Mouse (Mus musculus): ENCODE data around the gene Ifitm10. TPM values are rescaled to one million over a fixed set of nuclear protein-coding genes. Genes with fewer than 3 reads are reported as not detected.
A peak's percentile ranks its signal among the peaks of the same experiment; 100 is the strongest.

The Ifitm10 gene
- polyA plus RNA-seq (2014; fragmentation: Nextera tagmentation; extraction: Ambion mirVana), result 1.8 and 2.4 TPM in 2 replicates

DNA sequence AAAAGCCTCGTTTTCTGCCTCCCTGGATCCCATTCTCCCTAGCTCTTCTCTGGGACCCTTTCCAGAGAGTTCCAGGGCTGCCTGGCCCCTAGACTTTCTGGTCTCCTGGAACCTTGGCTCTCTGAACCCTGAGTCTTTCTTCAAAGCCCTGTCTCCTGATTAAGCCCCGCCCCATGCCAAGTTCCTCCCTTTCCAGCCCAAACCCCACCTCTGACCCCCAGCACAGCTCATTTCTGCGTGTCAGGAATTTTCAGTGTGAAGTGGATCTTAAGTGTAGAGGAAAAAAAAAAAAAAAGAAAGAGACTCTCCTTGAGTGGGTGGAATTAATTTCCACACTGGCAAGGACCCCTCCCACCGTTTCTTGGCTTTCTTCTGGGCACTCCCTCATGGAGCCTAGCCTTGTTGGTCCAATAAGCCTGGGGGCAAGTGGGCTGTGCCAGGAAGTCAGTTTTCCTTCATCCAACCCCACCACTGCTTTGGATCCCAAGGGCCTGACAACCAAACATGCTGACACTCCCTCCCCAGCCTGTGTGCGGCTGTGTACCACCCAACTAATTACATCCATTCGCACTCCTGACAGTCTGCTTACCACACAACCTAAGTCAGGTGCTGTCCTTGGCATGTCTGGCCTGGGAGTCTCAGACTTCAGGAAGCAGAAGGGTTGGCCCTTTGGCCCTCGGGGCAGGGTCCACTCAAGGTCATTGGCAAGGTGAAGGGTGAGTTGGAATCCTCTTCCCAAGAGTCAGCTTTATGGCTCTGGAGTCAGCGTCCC, at the start of gene Ifitm10:
Gene Ifitm10, minus strand, starts transcription at position 113 of the 772 bp plus-strand sequence.
- peaks cover 18% of the 10 kb centered on the region for H3K36me3 ChIP-seq (ENCODE audit: control insufficient read depth, insufficient read depth, low read length)
- H3K9me3 ChIP-seq (ENCODE audit: control insufficient read depth, low read length), result no peaks in the 10 kb centered on the region
- no peak within 1 kb of the TSS for H3K9ac ChIP-seq (ENCODE audit: low read depth, low read length)
- H3K27me3 ChIP-seq (replicated peaks; ENCODE audit: control insufficient read depth, insufficient read depth, low read length), result peaks cover 39% of the 10 kb centered on the region
- ATAC-seq (replicated peaks; ENCODE audit: low FRiP score), result no peak
- peak within 1 kb of the TSS; percentile 86; the same call in 1 of the 2 replicates for H3K4me2 ChIP-seq
- H3K4me3 ChIP-seq (ENCODE audit: low read depth, low read length), result no peak within 1 kb of the TSS; the same call in 1 of the 2 replicates
- DNase-seq (ENCODE audit: low spot score), result no peak
- 71% methylated on average over 8 of the region's 8 CpGs for WGBS
- peaks cover 29% of the 10 kb centered on the region for H3K4me1 ChIP-seq (replicated peaks; ENCODE audit: control insufficient read depth, insufficient read depth, low read length)
- no peak within 1 kb of the TSS for H3K27ac ChIP-seq (ENCODE audit: low read depth, low read length)

DNA sequence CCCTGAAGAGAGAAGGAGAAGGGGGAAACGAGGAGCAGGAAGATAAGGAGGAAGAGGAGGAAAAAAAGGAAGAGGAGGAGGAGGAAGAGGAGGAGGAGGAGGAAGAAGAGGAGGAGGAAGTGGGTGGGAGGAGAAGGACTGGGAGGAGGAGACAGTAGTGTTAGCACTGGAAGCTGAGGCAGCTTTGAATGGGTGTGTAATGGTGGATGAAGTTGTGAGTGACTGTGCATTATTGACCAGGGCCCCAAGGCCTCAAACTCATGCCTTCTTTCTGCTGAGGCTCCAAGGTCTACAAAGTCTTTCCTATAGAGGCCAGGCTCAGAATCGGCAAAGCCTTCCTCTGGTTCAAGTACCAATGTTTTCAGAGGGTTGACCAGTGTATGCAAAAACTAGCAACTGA, 48.3 kb upstream of the Ifitm10 start:
- H3K4me3 ChIP-seq (ENCODE audit: low read depth, low read length), result no peak overlapping the region
- no peak overlapping the region for H3K4me2 ChIP-seq
- H3K27ac ChIP-seq (ENCODE audit: low read depth, low read length), result no peak overlapping the region
- 64% methylated on average over 2 of the region's 2 CpGs for WGBS
- 0 out of 2 replicates have a peak, but pooled peaks cover 7% of the 10 kb centered on the region for H3K4me1 ChIP-seq (replicated peaks; ENCODE audit: control insufficient read depth, insufficient read depth, low read length)
- H3K27me3 ChIP-seq (replicated peaks; ENCODE audit: control insufficient read depth, insufficient read depth, low read length), result no peaks in the 10 kb centered on the region
- H3K36me3 ChIP-seq (ENCODE audit: control insufficient read depth, insufficient read depth, low read length), result no peaks in the 10 kb centered on the region
- H3K9ac ChIP-seq (ENCODE audit: low read depth, low read length), result no peak overlapping the region
- no peak for ATAC-seq (replicated peaks; ENCODE audit: low FRiP score)
- no peak for DNase-seq (ENCODE audit: low spot score)
- H3K9me3 ChIP-seq (ENCODE audit: control insufficient read depth, low read length), result no peaks in the 10 kb centered on the region

DNA sequence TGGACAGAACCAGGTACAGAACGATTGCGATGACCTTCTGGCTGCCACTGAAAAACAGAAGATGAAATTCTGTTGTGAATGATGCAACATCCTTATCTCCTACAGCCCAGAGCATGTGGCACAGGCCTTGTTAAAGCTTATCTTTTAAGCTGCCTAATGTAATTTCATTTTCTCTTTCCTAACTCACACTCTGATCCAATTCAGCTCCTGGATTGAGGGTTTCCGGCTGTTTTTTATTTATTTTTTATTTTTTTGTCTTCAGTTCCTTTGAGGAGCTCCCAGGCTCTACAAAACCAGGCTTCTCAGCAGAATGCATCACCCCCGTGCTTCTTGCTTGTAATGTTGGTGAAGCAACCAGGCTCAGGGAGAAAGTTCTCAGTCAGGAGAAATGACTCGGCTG, 46.3 kb upstream of the Ifitm10 start:
- H3K9ac ChIP-seq (ENCODE audit: low read depth, low read length), result peak overlapping the region; percentile 27; the same call in 1 of the 2 replicates
- H3K27me3 ChIP-seq (replicated peaks; ENCODE audit: control insufficient read depth, insufficient read depth, low read length), result no peaks in the 10 kb centered on the region
- DNase-seq (ENCODE audit: low spot score), result no peak
- 0 out of 2 replicates have a peak, but pooled peaks cover 7% of the 10 kb centered on the region for H3K4me1 ChIP-seq (replicated peaks; ENCODE audit: control insufficient read depth, insufficient read depth, low read length)
- H3K4me2 ChIP-seq, result peak overlapping the region; percentile 33
- no peak overlapping the region for H3K4me3 ChIP-seq (ENCODE audit: low read depth, low read length)
- ATAC-seq (replicated peaks; ENCODE audit: low FRiP score), result peak; percentile 84
- 55% methylated on average over 5 of the region's 5 CpGs for WGBS
- H3K27ac ChIP-seq (ENCODE audit: low read depth, low read length), result peak overlapping the region; percentile 80
- H3K9me3 ChIP-seq (ENCODE audit: control insufficient read depth, low read length), result no peaks in the 10 kb centered on the region
- H3K36me3 ChIP-seq (ENCODE audit: control insufficient read depth, insufficient read depth, low read length), result no peaks in the 10 kb centered on the region

DNA sequence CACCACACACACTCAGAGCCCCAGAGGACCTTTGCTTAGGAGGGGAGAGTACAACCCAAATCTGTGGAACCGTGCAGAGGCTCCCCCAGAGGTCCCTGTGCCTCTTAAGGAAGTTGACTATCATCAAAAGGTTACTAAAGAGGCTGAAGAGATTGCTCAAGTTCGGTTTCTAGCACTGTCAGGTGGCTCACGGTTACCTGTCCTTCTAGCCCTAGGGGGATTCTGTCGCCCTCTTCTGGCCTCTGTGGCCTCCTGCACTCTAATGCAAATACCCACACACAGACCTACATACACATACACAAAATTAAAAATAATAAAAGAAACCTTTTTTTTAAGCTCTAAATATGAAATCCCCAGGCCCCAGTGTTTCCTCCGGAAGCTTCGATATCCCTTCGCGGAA, 45.1 kb upstream of the Ifitm10 start:
- no peak for DNase-seq (ENCODE audit: low spot score)
- Histone ChIP-seq H3K27me3 (replicated peaks; ENCODE audit: control insufficient read depth, insufficient read depth, low read length) (no peaks in the 10 kb centered on the region), H3K4me2 (no peak overlapping the region), H3K9me3 (ENCODE audit: control insufficient read depth, low read length) (no peaks in the 10 kb centered on the region), H3K4me1 (replicated peaks; ENCODE audit: control insufficient read depth, insufficient read depth, low read length) (0 out of 2 replicates have a peak, but pooled peaks cover 7% of the 10 kb centered on the region), H3K4me3 (ENCODE audit: low read depth, low read length) (no peak overlapping the region), H3K9ac (ENCODE audit: low read depth, low read length) (no peak overlapping the region), H3K36me3 (ENCODE audit: control insufficient read depth, insufficient read depth, low read length) (no peaks in the 10 kb centered on the region), H3K27ac (ENCODE audit: low read depth, low read length) (no peak overlapping the region)
- WGBS, result 91% methylated on average over 8 of the region's 8 CpGs
- no peak for ATAC-seq (replicated peaks; ENCODE audit: low FRiP score)

DNA sequence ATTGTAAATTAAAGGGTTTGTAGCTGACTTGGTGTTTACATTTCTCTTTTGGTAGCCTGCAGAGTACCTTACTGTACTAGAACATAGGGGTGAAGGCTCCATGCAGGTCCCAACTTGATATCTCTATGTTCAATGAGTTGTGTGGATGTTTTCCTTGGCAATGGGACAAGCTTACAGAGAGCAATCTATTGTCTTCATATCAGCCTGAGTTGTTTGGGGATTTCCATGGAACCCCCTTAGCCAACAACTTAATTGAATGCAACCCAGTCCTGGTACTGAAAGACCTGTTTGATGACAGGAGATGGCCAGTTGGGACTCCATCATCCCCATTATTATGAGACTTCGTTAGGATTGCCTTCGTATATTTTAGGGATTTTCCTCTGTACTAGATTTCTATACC, 44.5 kb upstream of the Ifitm10 start:
- H3K9ac ChIP-seq (ENCODE audit: low read depth, low read length), result no peak overlapping the region
- no peak overlapping the region for H3K4me3 ChIP-seq (ENCODE audit: low read depth, low read length)
- 92% methylated on average over 2 of the region's 2 CpGs for WGBS
- ATAC-seq (replicated peaks; ENCODE audit: low FRiP score) (no peak), DNase-seq (ENCODE audit: low spot score) (no peak)
- H3K4me1 ChIP-seq (replicated peaks; ENCODE audit: control insufficient read depth, insufficient read depth, low read length), result peaks cover 7% of the 10 kb centered on the region; the same call in 1 of the 2 replicates
- no peak overlapping the region for H3K27ac ChIP-seq (ENCODE audit: low read depth, low read length)
- H3K27me3 ChIP-seq (replicated peaks; ENCODE audit: control insufficient read depth, insufficient read depth, low read length), result no peaks in the 10 kb centered on the region
- H3K4me2 ChIP-seq, result no peak overlapping the region
- no peaks in the 10 kb centered on the region for H3K9me3 ChIP-seq (ENCODE audit: control insufficient read depth, low read length)
- no peaks in the 10 kb centered on the region for H3K36me3 ChIP-seq (ENCODE audit: control insufficient read depth, insufficient read depth, low read length)

DNA sequence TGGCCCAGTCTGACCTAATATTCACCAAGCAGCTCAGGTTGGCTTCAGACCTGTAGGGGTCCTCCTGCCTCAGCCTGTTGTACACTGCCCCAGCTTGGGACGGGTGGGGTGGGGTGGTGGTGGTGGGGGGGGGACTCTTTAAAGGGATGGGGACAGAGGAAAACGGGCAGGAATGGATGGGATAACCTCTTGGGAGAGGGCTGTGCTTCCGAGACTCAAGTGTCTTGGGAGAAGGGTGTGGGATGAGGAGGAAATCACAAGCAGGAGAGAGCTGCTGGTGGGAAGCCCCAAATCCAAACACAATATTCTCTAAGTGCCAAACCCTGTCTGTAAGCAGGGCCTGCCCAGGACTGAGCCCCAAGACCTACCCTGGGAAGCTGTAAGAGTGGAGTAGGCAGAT, 42.7 kb upstream of the Ifitm10 start:
- Histone ChIP-seq H3K27me3 (replicated peaks; ENCODE audit: control insufficient read depth, insufficient read depth, low read length) (no peaks in the 10 kb centered on the region), H3K4me2 (no peak overlapping the region), H3K36me3 (ENCODE audit: control insufficient read depth, insufficient read depth, low read length) (no peaks in the 10 kb centered on the region), H3K4me3 (ENCODE audit: low read depth, low read length) (no peak overlapping the region), H3K4me1 (replicated peaks; ENCODE audit: control insufficient read depth, insufficient read depth, low read length) (peaks cover 2% of the 10 kb centered on the region; the same call in 1 of the 2 replicates), H3K9ac (ENCODE audit: low read depth, low read length) (no peak overlapping the region), H3K27ac (ENCODE audit: low read depth, low read length) (no peak overlapping the region), H3K9me3 (ENCODE audit: control insufficient read depth, low read length) (no peaks in the 10 kb centered on the region)
- DNase-seq (ENCODE audit: low spot score), result no peak
- WGBS, result 72% methylated on average over 3 of the region's 3 CpGs
- no peak for ATAC-seq (replicated peaks; ENCODE audit: low FRiP score)

DNA sequence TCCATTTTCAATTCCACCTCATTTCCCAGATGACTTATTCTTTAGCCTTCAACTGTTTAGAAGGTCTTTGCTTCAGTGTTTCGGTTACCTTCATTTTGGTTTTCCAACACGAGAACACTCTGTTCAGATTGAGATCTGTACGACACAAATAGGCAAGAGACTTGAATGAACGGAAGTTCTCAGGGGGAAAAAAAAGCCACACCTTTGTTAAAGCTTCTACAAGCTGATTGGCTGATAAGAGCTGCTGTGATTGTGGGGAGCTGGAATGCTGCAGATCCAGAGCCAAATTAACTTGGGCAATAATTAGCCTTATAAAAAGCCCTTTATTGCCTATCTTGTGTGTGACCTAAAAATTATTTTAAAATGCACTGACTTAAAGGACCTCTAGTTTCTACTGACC, 41.8 kb upstream of the Ifitm10 start:
- Histone ChIP-seq H3K27ac (ENCODE audit: low read depth, low read length) (no peak overlapping the region), H3K9me3 (ENCODE audit: control insufficient read depth, low read length) (no peaks in the 10 kb centered on the region), H3K36me3 (ENCODE audit: control insufficient read depth, insufficient read depth, low read length) (no peaks in the 10 kb centered on the region), H3K27me3 (replicated peaks; ENCODE audit: control insufficient read depth, insufficient read depth, low read length) (no peaks in the 10 kb centered on the region), H3K4me1 (replicated peaks; ENCODE audit: control insufficient read depth, insufficient read depth, low read length) (peaks cover 2% of the 10 kb centered on the region; the same call in 1 of the 2 replicates), H3K4me3 (ENCODE audit: low read depth, low read length) (no peak overlapping the region), H3K9ac (ENCODE audit: low read depth, low read length) (no peak overlapping the region), H3K4me2 (no peak overlapping the region)
- DNase-seq (ENCODE audit: low spot score) (no peak), ATAC-seq (replicated peaks; ENCODE audit: low FRiP score) (no peak)
- WGBS, result 59% methylated on average over 4 of the region's 4 CpGs

DNA sequence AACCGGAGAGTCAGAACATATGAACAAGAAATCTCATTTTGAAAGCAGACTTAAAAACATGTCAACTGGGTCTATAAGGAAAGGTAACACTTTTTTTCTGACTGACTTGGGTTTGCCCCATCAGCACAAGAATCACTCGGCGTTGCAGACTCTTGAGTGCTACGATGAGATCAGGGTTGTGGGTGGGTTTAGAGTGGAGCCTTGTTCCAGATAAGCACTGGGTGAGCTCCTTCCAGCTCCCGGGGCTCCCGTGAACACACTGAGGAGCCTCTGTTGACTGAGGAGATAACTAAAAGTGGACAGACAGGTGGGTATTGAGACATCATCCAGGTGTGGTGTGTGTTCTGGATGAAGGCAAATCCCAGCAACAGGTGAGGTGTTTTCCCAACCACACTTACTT, 39.7 kb upstream of the Ifitm10 start:
- H3K4me2 ChIP-seq, result no peak overlapping the region
- H3K9me3 ChIP-seq (ENCODE audit: control insufficient read depth, low read length), result no peaks in the 10 kb centered on the region
- ATAC-seq (replicated peaks; ENCODE audit: low FRiP score) (peak; percentile 70; the same call in 1 of the 2 replicates), DNase-seq (ENCODE audit: low spot score) (no peak)
- H3K9ac ChIP-seq (ENCODE audit: low read depth, low read length), result no peak overlapping the region
- WGBS, result 56% methylated on average over 6 of the region's 6 CpGs
- no peak overlapping the region for H3K4me3 ChIP-seq (ENCODE audit: low read depth, low read length)
- H3K4me1 ChIP-seq (replicated peaks; ENCODE audit: control insufficient read depth, insufficient read depth, low read length), result no peaks in the 10 kb centered on the region; the same call in 1 of the 2 replicates
- H3K27me3 ChIP-seq (replicated peaks; ENCODE audit: control insufficient read depth, insufficient read depth, low read length), result no peaks in the 10 kb centered on the region
- no peak overlapping the region for H3K27ac ChIP-seq (ENCODE audit: low read depth, low read length)
- H3K36me3 ChIP-seq (ENCODE audit: control insufficient read depth, insufficient read depth, low read length), result no peaks in the 10 kb centered on the region

DNA sequence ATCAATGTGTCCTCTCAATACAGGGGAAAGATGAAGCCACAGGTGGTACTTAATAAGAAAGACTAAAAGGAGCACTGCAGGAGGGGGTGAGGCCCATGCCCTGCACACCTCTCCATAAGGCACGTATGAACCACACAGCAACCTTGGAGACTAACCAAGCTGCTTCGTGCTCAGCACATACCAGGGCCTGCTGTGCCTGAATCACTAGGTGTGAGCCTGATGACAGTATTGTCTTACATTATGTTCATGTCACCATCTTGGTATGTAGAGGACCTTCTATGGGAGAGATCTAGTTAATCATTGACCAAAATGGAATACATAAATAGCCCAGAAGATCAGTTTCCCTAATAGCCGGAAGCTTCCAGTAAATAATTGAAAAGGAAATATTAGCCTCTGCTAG, 36.0 kb upstream of the Ifitm10 start:
- Histone ChIP-seq H3K27me3 (replicated peaks; ENCODE audit: control insufficient read depth, insufficient read depth, low read length) (no peaks in the 10 kb centered on the region), H3K4me1 (replicated peaks; ENCODE audit: control insufficient read depth, insufficient read depth, low read length) (no peaks in the 10 kb centered on the region; the same call in 1 of the 2 replicates), H3K9ac (ENCODE audit: low read depth, low read length) (no peak overlapping the region), H3K4me3 (ENCODE audit: low read depth, low read length) (no peak overlapping the region), H3K36me3 (ENCODE audit: control insufficient read depth, insufficient read depth, low read length) (no peaks in the 10 kb centered on the region), H3K27ac (ENCODE audit: low read depth, low read length) (no peak overlapping the region), H3K9me3 (ENCODE audit: control insufficient read depth, low read length) (no peaks in the 10 kb centered on the region), H3K4me2 (no peak overlapping the region)
- ATAC-seq (replicated peaks; ENCODE audit: low FRiP score) (no peak), DNase-seq (ENCODE audit: low spot score) (no peak)
- 83% methylated on average over 3 of the region's 3 CpGs for WGBS
